Mouse (Mus musculus): ENCODE data around the gene Slc25a38.
A peak's percentile ranks its signal among the peaks of the same experiment; 100 is the strongest.

DNA sequence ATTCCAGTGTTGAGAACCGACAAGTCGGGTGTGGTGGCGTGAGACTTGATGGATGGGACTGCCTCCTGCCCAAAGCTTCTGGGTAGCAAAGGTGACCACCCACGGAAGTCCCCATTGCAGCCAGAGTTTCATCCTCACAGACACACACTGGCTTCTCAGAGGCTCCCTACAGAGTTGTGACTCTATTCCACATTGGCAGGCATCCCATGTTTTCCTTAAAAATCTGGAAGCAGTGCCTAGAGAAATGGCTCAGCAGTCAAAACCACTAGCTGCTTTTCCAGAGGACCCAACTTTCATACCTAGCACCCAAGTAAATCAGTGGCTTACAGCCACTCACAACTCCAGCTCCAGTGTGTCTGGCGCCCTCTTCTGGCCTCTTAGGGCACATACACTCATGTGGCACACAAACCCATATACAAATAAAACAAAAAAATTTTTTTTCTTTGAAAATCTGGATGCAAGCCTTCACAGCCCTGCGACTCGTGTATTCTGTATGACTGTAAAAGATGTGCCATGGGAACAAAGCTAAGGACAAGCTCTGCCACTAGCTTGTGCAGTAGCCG is 29.5 kb upstream of the Slc25a38 start:
- TF ChIP-seq CTCF (conservative IDR thresholded peaks at IDR 0.05; ENCODE audit: low read length) (peak; percentile 88), POU5F1 (IDR thresholded peaks at IDR 0.05; ENCODE audit: borderline replicate concordance, low read length) (no peak), NANOG (IDR thresholded peaks at IDR 0.05; ENCODE audit: borderline replicate concordance, low read length) (no peak)
